Mouse (Mus musculus) ES-Bruce4 (cell line): ENCODE measurements at regions not wholly inside any gene's neighbourhood (a gene's known extent, or its start where the extent isn't known, plus 50 kb on each side); places are given as distances from the start of the nearest gene placed in this dataset.

ENCODE experiments used
- CTCF ChIP-seq: IDR thresholded peaks from one replicate; pipeline ENCODE4 v1.8.1; 2011; ENCODE audit warnings: low read depth, low read length
- EP300 ChIP-seq: IDR thresholded peaks from 2 replicates; pipeline ENCODE4 v1.6.1; 2011; ENCODE audit warnings: low read depth, low read length; ENCODE audit not compliant: insufficient read depth
- POLR2A ChIP-seq: IDR thresholded peaks from one replicate; pipeline ENCODE4 v1.8.1; 2011; ENCODE audit warnings: low read length; ENCODE audit not compliant: insufficient read depth

DNA sequence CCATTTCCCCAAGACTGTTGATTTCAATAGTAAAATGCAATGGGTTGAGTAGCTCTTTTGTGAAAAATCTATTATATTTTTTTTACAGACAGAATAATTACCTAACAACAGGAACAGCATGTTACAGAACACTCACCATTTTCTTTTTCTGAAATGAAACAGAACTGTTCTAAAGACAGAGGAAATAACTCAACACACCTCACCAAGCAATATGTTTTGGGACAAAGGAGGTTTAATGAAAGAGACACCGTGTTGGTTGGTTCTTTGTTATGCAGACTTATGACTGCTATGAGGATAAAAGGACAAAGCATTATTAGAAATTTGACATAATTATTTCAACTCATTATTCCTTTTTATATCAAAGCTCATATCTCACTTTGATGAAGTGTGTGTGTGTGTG, 866.8 kb downstream of the Flrt2 start:
- TF ChIP-seq POLR2A (no peak), CTCF (no peak), EP300 (no peak)
